Mouse (Mus musculus): ENCODE measurements at regions not wholly inside any gene's neighbourhood (a gene's known extent, or its start where the extent isn't known, plus 50 kb on each side); places are given as distances from the start of the nearest gene placed in this dataset.

DNA sequence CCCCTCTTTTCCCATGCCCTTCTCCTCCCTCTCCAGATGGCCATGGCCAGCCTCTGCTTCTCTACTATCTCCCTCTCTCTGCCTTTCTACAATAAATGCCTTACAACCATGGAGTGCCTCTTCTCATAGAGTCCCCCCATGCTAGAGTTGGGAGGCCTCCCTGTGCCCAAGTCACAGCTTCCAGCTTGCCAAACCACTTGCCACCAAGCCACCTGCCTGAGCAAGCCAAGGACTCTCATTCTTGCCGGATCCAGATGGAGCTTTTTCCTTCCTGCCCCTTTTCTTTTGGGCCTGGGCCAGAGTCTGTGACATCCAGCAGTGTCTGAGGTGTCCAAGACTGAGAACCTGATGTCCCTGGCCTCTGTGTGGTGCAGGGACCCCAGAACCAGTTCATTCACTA is 367.4 kb upstream of the Arhgap42 start:
- no peak overlapping the region for H3K27ac ChIP-seq (ENCODE audit: insufficient read depth, low read depth)
- dilution Hi-C loops (cut with MboI; ENCODE audit: extremely low pct_ligation_motif_present, extremely low pct_unique_long_range_greater_than_20kb, low sequenced_read_pairs) (no loop called here), in situ Hi-C loops (cut with MboI; ENCODE audit: low pct_ligation_motif_present, low pct_unique_long_range_greater_than_20kb, low sequenced_read_pairs) (no loop called here)
- no peak for DNase-seq (ENCODE audit: extremely low read depth)
- no peaks in the 10 kb centered on the region for H3K4me1 ChIP-seq (ENCODE audit: control insufficient read depth in 1 of 2, insufficient read depth in 2 of 2)
- H3K9ac ChIP-seq (ENCODE audit: insufficient read depth, low read depth) = no peak overlapping the region
- no peak for TF ChIP-seq ZMIZ1 (IDR thresholded peaks at IDR 0.05; ENCODE audit: low read depth, low read length)
- TF ChIP-seq TCF12 (IDR thresholded peaks at IDR 0.05; ENCODE audit: low read depth, low read length) = no peak
- no peak for TF ChIP-seq KAT2A (IDR thresholded peaks at IDR 0.05; ENCODE audit: insufficient replicate concordance, low read length)
- no peak for TF ChIP-seq USF2 (conservative IDR thresholded peaks at IDR 0.05; ENCODE audit: low read depth, low read length)
- TF ChIP-seq ZKSCAN1 (IDR thresholded peaks at IDR 0.05; ENCODE audit: borderline replicate concordance, low read depth, low read length) = no peak
- no peak for TF ChIP-seq POLR2AphosphoS2 (IDR thresholded peaks at IDR 0.05; ENCODE audit: low read depth, low read length)
- no peak for TF ChIP-seq JUN (IDR thresholded peaks at IDR 0.05; ENCODE audit: insufficient read depth, low read depth, low read length)
- TF ChIP-seq POLR2A (IDR thresholded peaks at IDR 0.05; ENCODE audit: low read depth, low read length) = no peak
- no peak for TF ChIP-seq MEF2A (IDR thresholded peaks at IDR 0.05; ENCODE audit: borderline replicate concordance, low read depth, low read length)
- no peak for TF ChIP-seq PAX5 (IDR thresholded peaks at IDR 0.05; ENCODE audit: low read length)
- TF ChIP-seq SMC3 (IDR thresholded peaks at IDR 0.05; ENCODE audit: low read depth, low read length) = no peak
- TF ChIP-seq MXI1 (IDR thresholded peaks at IDR 0.05; ENCODE audit: low read depth, low read length) = no peak
- no peak for TF ChIP-seq MAFK (IDR thresholded peaks at IDR 0.05; ENCODE audit: insufficient replicate concordance, low read length)
- TF ChIP-seq ETS1 (conservative IDR thresholded peaks at IDR 0.05; ENCODE audit: low read depth, low read length) = no peak
- TF ChIP-seq BHLHE40 (IDR thresholded peaks at IDR 0.05; ENCODE audit: low read depth, low read length) = no peak
- TF ChIP-seq CHD1 (IDR thresholded peaks at IDR 0.05; ENCODE audit: low read depth, low read length) = no peak
- no peak for TF ChIP-seq GABPA (IDR thresholded peaks at IDR 0.05; ENCODE audit: insufficient replicate concordance, low read depth, low read length)
- no peak for TF ChIP-seq RCOR1 (conservative IDR thresholded peaks at IDR 0.05; ENCODE audit: low read depth, low read length)
- H3K79me2 ChIP-seq (replicated peaks; ENCODE audit: control insufficient read depth, extremely low read depth, insufficient read depth, poor library complexity, severe bottlenecking) = no peaks in the 10 kb centered on the region
- peaks cover 23% of the 10 kb centered on the region for H3K9me3 ChIP-seq (replicated peaks; ENCODE audit: low read length)
- no peaks in the 10 kb centered on the region for H3K36me3 ChIP-seq (replicated peaks in 1 of 2; ENCODE audit: control insufficient read depth in 1 of 2, insufficient read depth in 1 of 2, low read length in 1 of 2)
- H3K27me3 ChIP-seq (replicated peaks) = no peaks in the 10 kb centered on the region
- H3K4me2 ChIP-seq (ENCODE audit: insufficient read depth, low read depth, poor library complexity, severe bottlenecking) = no peak overlapping the region
- H3K4me3 ChIP-seq (replicated peaks in 1 of 3; ENCODE audit: low read depth in 2 of 3, low read length in 2 of 3, poor library complexity in 1 of 3) = no peak overlapping the region

DNA sequence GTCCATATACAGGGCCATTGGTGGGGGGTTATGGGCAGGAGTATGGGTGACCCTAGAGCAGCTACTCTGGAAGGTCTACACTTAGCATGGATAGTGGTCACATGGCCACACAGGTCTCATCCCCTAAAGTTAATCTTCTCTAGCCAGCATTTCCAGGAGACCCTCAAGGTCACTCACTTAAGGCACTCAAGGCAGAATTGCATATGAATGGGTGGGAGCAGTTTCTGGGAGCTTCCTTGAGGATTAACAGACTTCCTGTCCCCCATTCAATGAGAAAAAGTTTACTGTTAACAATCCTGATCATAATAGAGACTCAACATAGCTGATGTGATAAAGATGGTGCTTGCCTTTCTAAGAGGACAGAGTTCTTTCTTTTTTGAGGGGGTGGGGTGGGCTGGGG is 352.4 kb upstream of the Arhgap42 start:
- Histone ChIP-seq H3K27ac (ENCODE audit: insufficient read depth, low read depth) (no peak overlapping the region), H3K4me2 (ENCODE audit: insufficient read depth, low read depth, poor library complexity, severe bottlenecking) (no peak overlapping the region), H3K9ac (ENCODE audit: insufficient read depth, low read depth) (no peak overlapping the region), H3K27me3 (replicated peaks) (no peaks in the 10 kb centered on the region), H3K9me3 (replicated peaks; ENCODE audit: low read length) (peaks cover 28% of the 10 kb centered on the region), H3K36me3 (replicated peaks in 1 of 2; ENCODE audit: control insufficient read depth in 1 of 2, insufficient read depth in 1 of 2, low read length in 1 of 2) (no peaks in the 10 kb centered on the region), H3K79me2 (replicated peaks; ENCODE audit: control insufficient read depth, extremely low read depth, insufficient read depth, poor library complexity, severe bottlenecking) (no peaks in the 10 kb centered on the region), H3K4me3 (replicated peaks in 1 of 3; ENCODE audit: low read depth in 2 of 3, low read length in 2 of 3, poor library complexity in 1 of 3) (no peak overlapping the region), H3K4me1 (ENCODE audit: control insufficient read depth in 1 of 2, insufficient read depth in 2 of 2) (no peaks in the 10 kb centered on the region)
- dilution Hi-C loops (cut with MboI; ENCODE audit: extremely low pct_ligation_motif_present, extremely low pct_unique_long_range_greater_than_20kb, low sequenced_read_pairs) = no loop called here
- in situ Hi-C loops (cut with MboI; ENCODE audit: low pct_ligation_motif_present, low pct_unique_long_range_greater_than_20kb, low sequenced_read_pairs) = no loop called here
- DNase-seq (ENCODE audit: extremely low read depth) = no peak
- TF ChIP-seq ZC3H11A (IDR thresholded peaks at IDR 0.05; ENCODE audit: low read depth, low read length) = no peak
- TF ChIP-seq POLR2A (IDR thresholded peaks at IDR 0.05; ENCODE audit: low read depth, low read length) = no peak
- TF ChIP-seq ETS1 (conservative IDR thresholded peaks at IDR 0.05; ENCODE audit: low read depth, low read length) = no peak
- TF ChIP-seq UBTF (IDR thresholded peaks at IDR 0.05; ENCODE audit: low read depth, low read length) = no peak
- TF ChIP-seq USF2 (conservative IDR thresholded peaks at IDR 0.05; ENCODE audit: low read depth, low read length) = no peak
- no peak for TF ChIP-seq NRF1 (IDR thresholded peaks at IDR 0.05; ENCODE audit: low read depth, low read length)
- no peak for TF ChIP-seq CHD1 (IDR thresholded peaks at IDR 0.05; ENCODE audit: low read depth, low read length)
